Mouse (Mus musculus) spleen, adult 2 months (tissue): Measurements from ENCODE around the gene Nolc1.

Experiments used
- CTCF ChIP-seq: fragments of 200-500 bp; IDR thresholded peaks from 2 replicates; pipeline ENCODE4 v1.5.1; 2011; ENCODE audit warnings: mild to moderate bottlenecking, inconsistent platforms; ENCODE audit not compliant: insufficient read depth, insufficient read length, insufficient replicate concordance; ENCODE audit errors: extremely low read depth
- POLR2A ChIP-seq: fragments of 200-500 bp; IDR thresholded peaks from 2 replicates; pipeline ENCODE4 v1.6.1; 2011; ENCODE audit warnings: low read depth, low read length, inconsistent platforms

DNA sequence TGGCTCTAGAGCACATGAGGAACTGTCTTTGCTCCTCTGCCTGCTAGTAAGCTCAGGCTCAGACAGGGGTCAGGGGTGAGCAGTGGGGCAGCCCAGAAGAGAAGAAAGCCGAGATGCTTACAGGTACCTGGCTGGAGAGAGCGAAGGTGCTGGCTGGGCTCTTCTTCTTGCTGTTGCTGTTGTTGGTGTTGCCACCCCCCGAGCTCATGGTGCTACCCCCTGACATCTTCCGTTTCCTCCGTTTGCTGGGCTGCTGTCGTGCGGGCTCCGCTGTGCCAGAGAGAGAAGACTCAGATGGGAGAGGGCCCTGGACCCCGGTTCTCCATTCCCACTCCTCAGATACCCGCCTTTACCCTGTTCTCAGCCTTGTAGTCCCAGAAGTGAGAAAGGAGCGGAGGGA lies 41.8 kb upstream of the Nolc1 start:
- no peak for TF ChIP-seq POLR2A
- TF ChIP-seq CTCF, result no peak
